Mouse (Mus musculus) megakaryocyte, embryonic 14.5 days (primary cell): Measurements from ENCODE around the gene Edn2. TPM values are rescaled to one million over a fixed set of nuclear protein-coding genes. Genes with fewer than 3 reads are reported as not detected.

ENCODE experiments used
- H3K27me3 ChIP-seq: replicated peaks from 2 replicates; pipeline ENCODE3; 2012; ENCODE audit warnings: inconsistent platforms
- H3K36me3 ChIP-seq: replicated peaks from 2 replicates; pipeline ENCODE3; 2012; ENCODE audit warnings: low read length, inconsistent platforms, mixed read lengths
- H3K4me1 ChIP-seq: 2 replicates; pipeline ENCODE4 v1.6.1; 2012; ENCODE audit warnings: inconsistent platforms
- H3K4me3 ChIP-seq: replicated peaks from 2 replicates; pipeline ENCODE3; 2012; ENCODE audit warnings: moderate library complexity, mild to moderate bottlenecking, inconsistent platforms
- H3K9me3 ChIP-seq: 2 replicates; pipeline ENCODE4 v1.6.1; 2012; ENCODE audit warnings: inconsistent platforms
- FLI1 ChIP-seq: IDR thresholded peaks from 2 replicates; pipeline ENCODE4 v1.6.1; 2012; ENCODE audit warnings: low read length, inconsistent platforms, mixed read lengths
- GATA1 ChIP-seq: IDR thresholded peaks from 3 replicates; pipeline ENCODE4 v1.6.1; 2012; ENCODE audit warnings: mixed read lengths, low read length, inconsistent platforms, borderline replicate concordance
- polyA plus RNA-seq: library from polyadenylated mRNA; stranded (reverse); fragments of >175 nt; gene quantifications from 2 replicates; pipeline ENCODE4 v1.2.3, GENCODE M21; 2012; ENCODE audit warnings: low replicate concordance; ENCODE audit not compliant: insufficient read depth

Edn2 gene
- polyA plus RNA-seq = not detected in 2 replicates

- H3K4me3 ChIP-seq = no peak within 1 kb of the TSS
- peaks cover 80% of the 10 kb centered on the region for H3K27me3 ChIP-seq
- H3K4me1 ChIP-seq = no peaks in the 10 kb centered on the region
- no peaks in the 10 kb centered on the region for H3K9me3 ChIP-seq
- no peaks in the 10 kb centered on the region for H3K36me3 ChIP-seq
- TF ChIP-seq GATA1 = no peak
- no peak for TF ChIP-seq FLI1
These were observed at the start of gene Edn2 for GRCm38 (mm10) chr4:120161166-120161949. Edn2 (plus strand) TSS chr4:120161206.

- H3K27me3 ChIP-seq = peaks cover 59% of the 10 kb centered on the region
- peaks cover 8% of the 10 kb centered on the region for H3K4me1 ChIP-seq
- TF ChIP-seq GATA1 (no peak), FLI1 (no peak)
- peaks cover 4% of the 10 kb centered on the region for H3K36me3 ChIP-seq
- peaks cover 19% of the 10 kb centered on the region for H3K9me3 ChIP-seq
- no peak overlapping the region for H3K4me3 ChIP-seq
These were observed 45.5 kb upstream of the Edn2 start for GRCm38 (mm10) chr4:120115516-120115915.

GRCm38 (mm10) chr4:120116312-120116711 lies 44.7 kb upstream of the Edn2 start:
- Histone ChIP-seq H3K36me3 (peaks cover 4% of the 10 kb centered on the region), H3K4me1 (peaks cover 8% of the 10 kb centered on the region), H3K4me3 (no peak overlapping the region), H3K9me3 (peaks cover 19% of the 10 kb centered on the region), H3K27me3 (peaks cover 64% of the 10 kb centered on the region)
- TF ChIP-seq FLI1 (no peak), GATA1 (no peak)

GRCm38 (mm10) chr4:120120276-120120675 lies 40.7 kb upstream of the Edn2 start:
- H3K27me3 ChIP-seq = peaks cover 78% of the 10 kb centered on the region
- H3K4me1 ChIP-seq = peaks cover 8% of the 10 kb centered on the region
- TF ChIP-seq GATA1 (no peak; the same call in 2 of the 3 replicates), FLI1 (no peak)
- peaks cover 4% of the 10 kb centered on the region for H3K36me3 ChIP-seq
- H3K4me3 ChIP-seq = no peak overlapping the region
- H3K9me3 ChIP-seq = peaks cover 14% of the 10 kb centered on the region

GRCm38 (mm10) chr4:120124656-120125055 lies 36.4 kb upstream of the Edn2 start:
- H3K27me3 ChIP-seq = peaks cover 82% of the 10 kb centered on the region
- no peaks in the 10 kb centered on the region for H3K36me3 ChIP-seq
- H3K4me1 ChIP-seq = no peaks in the 10 kb centered on the region
- TF ChIP-seq GATA1 (no peak), FLI1 (no peak)
- no peak overlapping the region for H3K4me3 ChIP-seq
- H3K9me3 ChIP-seq = no peaks in the 10 kb centered on the region

- no peaks in the 10 kb centered on the region for H3K9me3 ChIP-seq
- no peaks in the 10 kb centered on the region for H3K4me1 ChIP-seq
- peaks cover 79% of the 10 kb centered on the region for H3K27me3 ChIP-seq
- no peak for TF ChIP-seq GATA1
- TF ChIP-seq FLI1 = no peak
- no peaks in the 10 kb centered on the region for H3K36me3 ChIP-seq
- no peak overlapping the region for H3K4me3 ChIP-seq
These were observed 35.0 kb upstream of the Edn2 start for GRCm38 (mm10) chr4:120126047-120126446.

- no peak for TF ChIP-seq FLI1
- no peak for TF ChIP-seq GATA1
- peaks cover 9% of the 10 kb centered on the region for H3K36me3 ChIP-seq
- H3K4me1 ChIP-seq = no peaks in the 10 kb centered on the region
- no peaks in the 10 kb centered on the region for H3K9me3 ChIP-seq
- peaks cover 70% of the 10 kb centered on the region for H3K27me3 ChIP-seq
- H3K4me3 ChIP-seq = no peak overlapping the region
These were observed 33.7 kb upstream of the Edn2 start for GRCm38 (mm10) chr4:120127333-120127732.

GRCm38 (mm10) chr4:120128033-120128432 lies 33.0 kb upstream of the Edn2 start:
- no peak for TF ChIP-seq FLI1
- no peak for TF ChIP-seq GATA1
- H3K4me1 ChIP-seq = no peaks in the 10 kb centered on the region
- no peak overlapping the region for H3K4me3 ChIP-seq
- peaks cover 12% of the 10 kb centered on the region for H3K36me3 ChIP-seq
- H3K9me3 ChIP-seq = no peaks in the 10 kb centered on the region
- peaks cover 69% of the 10 kb centered on the region for H3K27me3 ChIP-seq

GRCm38 (mm10) chr4:120129233-120129885 lies 31.6 kb upstream of the Edn2 start:
- Histone ChIP-seq H3K9me3 (no peaks in the 10 kb centered on the region), H3K4me1 (no peaks in the 10 kb centered on the region), H3K27me3 (peaks cover 59% of the 10 kb centered on the region), H3K36me3 (peaks cover 23% of the 10 kb centered on the region), H3K4me3 (no peak overlapping the region)
- TF ChIP-seq FLI1 = no peak

GRCm38 (mm10) chr4:120130926-120131325 lies 30.1 kb upstream of the Edn2 start:
- H3K36me3 ChIP-seq = peaks cover 24% of the 10 kb centered on the region
- peaks cover 48% of the 10 kb centered on the region for H3K27me3 ChIP-seq
- no peak for TF ChIP-seq FLI1
- TF ChIP-seq GATA1 = no peak
- H3K9me3 ChIP-seq = no peaks in the 10 kb centered on the region
- no peaks in the 10 kb centered on the region for H3K4me1 ChIP-seq
- H3K4me3 ChIP-seq = no peak overlapping the region
